ENCODE assay signal across 8 mouse cellular contexts in genomic region chr9:79045314-79045713, GRCm38 (mm10).
A peak's percentile ranks its signal among the peaks of the same experiment; 100 is the strongest.
DNase-seq lines count a peak whose midpoint lies in the region; ATAC-seq and TF ChIP-seq lines count a peak whose summit lies in the region.
"Had no signal": no experiment of that assay in that cellular context is flagged by ENCODE, and none has a peak within 500 bp of the region (broad histone marks: within the 10 kb centered on the region; RNA-seq: fewer than 3 reads in every experiment).

No protein-coding gene starts in this region.

- no peak overlapping the region for H3K9ac ChIP-seq in stomach, postnatal 0 days (ENCODE audit: low read length)

- no peak overlapping the region for H3K4me3 ChIP-seq in heart, embryonic 10.5 days
- H3K4me3 ChIP-seq in stomach, postnatal 0 days (ENCODE audit: low read depth, low read length) = no peak overlapping the region
- H3K4me3 ChIP-seq: myocyte had no signal

- no peaks in the 10 kb centered on the region for H3K4me1 ChIP-seq in heart, embryonic 10.5 days
- no peaks in the 10 kb centered on the region for H3K4me1 ChIP-seq in stomach, postnatal 0 days (replicated peaks; ENCODE audit: control insufficient read depth, insufficient read depth)

- no peak overlapping the region for H3K27ac ChIP-seq in heart, embryonic 10.5 days
- no peak overlapping the region for H3K27ac ChIP-seq in stomach, postnatal 0 days (replicated peaks)

- H3K36me3 ChIP-seq in heart, embryonic 10.5 days = no peaks in the 10 kb centered on the region
- no peaks in the 10 kb centered on the region for H3K36me3 ChIP-seq in stomach, postnatal 0 days (ENCODE audit: control insufficient read depth, insufficient read depth, low read length)

- H3K27me3 ChIP-seq in heart, embryonic 10.5 days (ENCODE audit: insufficient read depth, poor library complexity, severe bottlenecking) = no peaks in the 10 kb centered on the region
- no peaks in the 10 kb centered on the region for H3K27me3 ChIP-seq in stomach, postnatal 0 days (ENCODE audit: control insufficient read depth, insufficient read depth, low read length)

- H3K4me2 ChIP-seq in stomach, postnatal 0 days (replicated peaks; ENCODE audit: low read depth) = no peak overlapping the region

- TF ChIP-seq EP300 in stomach, postnatal 0 days (optimal IDR thresholded peaks at IDR 0.05) = no peak

- peak; percentile 46 for DNase-seq in heart, postnatal 4 days
- DNase-seq in heart, embryonic 10.5 days (ENCODE audit: low spot score) = no peak
- DNase-seq in urinary bladder, postnatal 25 days (ENCODE audit: low spot score) = peak; percentile 29
- DNase-seq in urinary bladder, adult 2 months (ENCODE audit: low spot score) = no peak
- peak; percentile 33 for DNase-seq in induced T-regulatory cell, adult 2 months (ENCODE audit: low read depth)
- peak; percentile 50 for DNase-seq in stomach, postnatal 0 days (ENCODE audit: low spot score)
- no peak for DNase-seq in layer of hippocampus, postnatal 36 days

- peak; percentile 65 for TF ChIP-seq CTCF in stomach, postnatal 0 days (IDR thresholded peaks at IDR 0.05; ENCODE audit: low read depth)

- WGBS in heart, embryonic 10.5 days = 3% methylated on average over 2 of the region's 2 CpGs
- 8% methylated on average over 2 of the region's 2 CpGs for WGBS in stomach, postnatal 0 days

- no peaks in the 10 kb centered on the region for H3K9me3 ChIP-seq in heart, embryonic 10.5 days
- H3K9me3 ChIP-seq in stomach, postnatal 0 days (ENCODE audit: control insufficient read depth, low read length) = no peaks in the 10 kb centered on the region

- ATAC-seq in stomach, postnatal 0 days (ENCODE audit: low FRiP score, low TSS enrichment) = no peak

Comparison
In these comparisons a context has a peak if more than half of its experiments do, and no peak if none do; other contexts are left out.
1. DNase-seq: peak in heart, postnatal 4 days (single experiment), urinary bladder, postnatal 25 days (single experiment), induced T-regulatory cell, adult 2 months (single experiment) and stomach, postnatal 0 days (single experiment); none in heart, embryonic 10.5 days (single experiment), urinary bladder, adult 2 months (single experiment) and layer of hippocampus, postnatal 36 days (0 of 2).